Mouse (Mus musculus): ENCODE data around the gene Map4k2.

DNA sequence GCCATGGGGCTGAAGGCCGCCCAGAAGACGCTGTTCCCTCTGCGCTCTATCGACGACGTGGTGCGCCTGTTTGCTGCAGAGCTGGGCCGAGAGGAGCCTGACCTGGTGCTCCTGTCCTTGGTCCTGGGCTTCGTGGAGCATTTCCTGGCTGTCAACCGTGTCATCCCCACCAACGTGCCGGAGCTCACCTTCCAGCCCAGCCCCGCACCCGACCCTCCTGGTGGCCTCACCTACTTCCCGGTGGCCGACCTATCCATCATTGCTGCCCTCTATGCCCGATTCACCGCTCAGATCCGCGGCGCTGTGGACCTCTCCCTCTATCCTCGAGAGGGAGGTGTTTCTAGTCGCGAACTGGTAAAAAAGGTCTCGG, 5.5 kb upstream of the Map4k2 start:
- no peak for TF ChIP-seq CTCF (IDR thresholded peaks at IDR 0.05; ENCODE audit: borderline replicate concordance, extremely low read depth, insufficient read depth, insufficient read length)
- no peak for TF ChIP-seq POLR2A (IDR thresholded peaks at IDR 0.05; ENCODE audit: borderline replicate concordance, extremely low read depth, insufficient read depth, insufficient read length, poor library complexity, severe bottlenecking)
